Mouse (Mus musculus) urinary bladder, postnatal 25 days (tissue): ENCODE results near the gene Tpsg1.

Source experiments
- DNase-seq: peaks from one replicate; pipeline ENCODE4 v3.0.0; 2022; ENCODE audit warnings: low spot score

Tpsg1 gene

GRCm38 (mm10) chr17:25408302-25408999 is 39.4 kb downstream of the Tpsg1 start:
- DNase-seq, result no peak

GRCm38 (mm10) chr17:25409621-25410020 is 40.5 kb downstream of the Tpsg1 start:
- no peak for DNase-seq

- no peak for DNase-seq
Measured at GRCm38 (mm10) chr17:25410180-25410579, 41.1 kb downstream of the Tpsg1 start.

GRCm38 (mm10) chr17:25410786-25411185 is 41.7 kb downstream of the Tpsg1 start:
- DNase-seq, result no peak

GRCm38 (mm10) chr17:25411251-25411650 is 42.2 kb downstream of the Tpsg1 start:
- no peak for DNase-seq

GRCm38 (mm10) chr17:25414209-25414608 is 45.1 kb downstream of the Tpsg1 start:
- no peak for DNase-seq

GRCm38 (mm10) chr17:25414917-25415316 is 45.8 kb downstream of the Tpsg1 start:
- no peak for DNase-seq

- DNase-seq, result no peak
Measured at GRCm38 (mm10) chr17:25415421-25415913, 46.4 kb downstream of the Tpsg1 start.

GRCm38 (mm10) chr17:25416219-25416618 is 47.1 kb downstream of the Tpsg1 start:
- no peak for DNase-seq

- no peak for DNase-seq
Measured at GRCm38 (mm10) chr17:25417990-25418389, 48.9 kb downstream of the Tpsg1 start.

GRCm38 (mm10) chr17:25418926-25419325 is 49.9 kb downstream of the Tpsg1 start:
- no peak for DNase-seq

GRCm38 (mm10) chr17:25420998-25421397 is 51.9 kb downstream of the Tpsg1 start:
- no peak for DNase-seq
